Mouse (Mus musculus) naive thymus-derived CD4-positive, alpha-beta T cell, adult 2 months (primary cell): ENCODE measurements around the gene Usf2.

Experiments used
- DNase-seq: peaks from one replicate; pipeline ENCODE4 v3.0.0-alpha.2; 2011; ENCODE audit warnings: low read depth

The Usf2 gene

GRCm38 (mm10) chr7:30956756-30957366 lies at the start of gene Usf2:
Usf2 (minus strand) TSS chr7:30956803.
- peak; percentile 86 for DNase-seq

GRCm38 (mm10) chr7:31002650-31003049 lies 46.0 kb upstream of the Usf2 start:
- DNase-seq: peak; percentile 87

GRCm38 (mm10) chr7:31000505-31001020 lies 44.0 kb upstream of the Usf2 start:
- DNase-seq: peak; percentile 76

- peak; percentile 40 for DNase-seq
Observed at GRCm38 (mm10) chr7:30996491-30996890, 39.9 kb upstream of the Usf2 start.

GRCm38 (mm10) chr7:30993986-30994385 lies 37.4 kb upstream of the Usf2 start:
- no peak for DNase-seq

GRCm38 (mm10) chr7:30992148-30992547 lies 35.5 kb upstream of the Usf2 start:
- DNase-seq: no peak

GRCm38 (mm10) chr7:30988519-30989162 lies 32.0 kb upstream of the Usf2 start:
- no peak for DNase-seq

- DNase-seq: no peak
Observed at GRCm38 (mm10) chr7:30985357-30985756, 28.8 kb upstream of the Usf2 start.

GRCm38 (mm10) chr7:30981703-30982102 lies 25.1 kb upstream of the Usf2 start:
- no peak for DNase-seq

- DNase-seq: peak; percentile 95
Observed at GRCm38 (mm10) chr7:30973501-30974289, 17.1 kb upstream of the Usf2 start, which contains the start of gene Fam187b. Fam187b (plus strand) TSS chr7:30973790.

- no peak for DNase-seq
Observed at GRCm38 (mm10) chr7:30973251-30973500, 16.6 kb upstream of the Usf2 start, which contains the start of gene Lsr. Lsr (minus strand) TSS chr7:30973464.

GRCm38 (mm10) chr7:30972426-30973250 lies 16.0 kb upstream of the Usf2 start:
- no peak for DNase-seq

GRCm38 (mm10) chr7:30971901-30972300 lies 15.3 kb upstream of the Usf2 start:
- DNase-seq: no peak

GRCm38 (mm10) chr7:30969174-30969573 lies 12.6 kb upstream of the Usf2 start:
- DNase-seq: no peak

- DNase-seq: no peak
Observed at GRCm38 (mm10) chr7:30968611-30969010, 12.0 kb upstream of the Usf2 start.

GRCm38 (mm10) chr7:30966657-30967056 lies 10.1 kb upstream of the Usf2 start:
- no peak for DNase-seq

- DNase-seq: no peak
Observed at GRCm38 (mm10) chr7:30965677-30966076, 9.1 kb upstream of the Usf2 start.

- no peak for DNase-seq
Observed at GRCm38 (mm10) chr7:30964366-30964765, 7.8 kb upstream of the Usf2 start.

- DNase-seq: no peak
Observed at GRCm38 (mm10) chr7:30962862-30963261, 6.3 kb upstream of the Usf2 start.

- DNase-seq: no peak
Observed at GRCm38 (mm10) chr7:30959786-30960349, 3.3 kb upstream of the Usf2 start.

- DNase-seq: no peak
Observed at GRCm38 (mm10) chr7:30958866-30959487, 2.4 kb upstream of the Usf2 start.
